Mouse (Mus musculus) T-helper 17 cell (primary cell): ENCODE measurements at regions not wholly inside any gene's neighbourhood (a gene's known extent, or its start where the extent isn't known, plus 50 kb on each side); places are given as distances from the start of the nearest gene placed in this dataset.

Experiments used
- in situ Hi-C, 2 experiments: fragments of 300-600 bp; cut with MboI, MseI; formaldehyde crosslinking; loops; 1 replicate in 1 of 2; 2 replicates in 1 of 2; pipeline ENCODE4 v1.15.1; 2025; ENCODE audit warnings: high pct_unique_total_duplicates in 2 of 2

DNA sequence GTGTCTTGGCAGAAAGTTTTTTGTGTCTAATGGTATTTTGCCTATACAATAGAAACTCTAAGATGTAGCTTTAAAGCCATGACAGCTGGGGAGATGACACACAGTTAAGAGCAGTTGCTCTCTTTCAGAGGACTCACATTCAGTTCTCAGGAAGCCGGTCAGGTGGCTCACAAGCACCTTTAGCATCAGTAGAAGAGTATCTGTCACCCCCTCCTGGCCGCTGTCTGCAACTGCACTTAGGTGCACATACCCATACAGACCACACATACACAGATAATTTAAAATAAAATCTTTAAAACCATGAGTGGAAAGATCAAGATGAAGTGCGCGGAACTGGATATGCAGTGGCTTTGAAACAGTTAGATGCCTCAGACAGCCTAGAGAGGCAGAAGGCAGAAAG, 178.3 kb upstream of the Chrm3 start:
- in situ Hi-C loops = loop anchor here (5.0 kb wide), 2 partner anchors 652 to 662 kb away; no protein-coding TSS in a partner anchor

DNA sequence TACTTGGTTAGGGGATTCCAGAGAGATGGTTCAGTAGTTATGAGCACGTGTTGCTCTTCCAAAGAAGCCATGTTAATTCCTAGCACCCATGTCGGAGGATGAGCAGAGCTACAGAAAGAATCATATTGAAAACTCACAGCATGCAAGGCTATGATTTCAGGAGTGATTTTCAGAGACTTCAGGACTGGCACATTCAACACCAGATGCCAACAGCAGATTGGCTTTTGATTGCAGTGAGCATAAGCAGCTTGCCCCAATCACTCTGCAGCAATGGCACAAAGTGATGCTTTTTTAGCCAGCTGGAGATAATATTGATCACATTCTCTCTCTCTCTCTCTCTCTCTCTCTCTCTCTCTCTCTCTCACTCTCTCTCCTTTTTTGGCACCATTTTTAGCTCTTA, 166.6 kb upstream of the Chrm3 start:
- in situ Hi-C loops = no loop called here

DNA sequence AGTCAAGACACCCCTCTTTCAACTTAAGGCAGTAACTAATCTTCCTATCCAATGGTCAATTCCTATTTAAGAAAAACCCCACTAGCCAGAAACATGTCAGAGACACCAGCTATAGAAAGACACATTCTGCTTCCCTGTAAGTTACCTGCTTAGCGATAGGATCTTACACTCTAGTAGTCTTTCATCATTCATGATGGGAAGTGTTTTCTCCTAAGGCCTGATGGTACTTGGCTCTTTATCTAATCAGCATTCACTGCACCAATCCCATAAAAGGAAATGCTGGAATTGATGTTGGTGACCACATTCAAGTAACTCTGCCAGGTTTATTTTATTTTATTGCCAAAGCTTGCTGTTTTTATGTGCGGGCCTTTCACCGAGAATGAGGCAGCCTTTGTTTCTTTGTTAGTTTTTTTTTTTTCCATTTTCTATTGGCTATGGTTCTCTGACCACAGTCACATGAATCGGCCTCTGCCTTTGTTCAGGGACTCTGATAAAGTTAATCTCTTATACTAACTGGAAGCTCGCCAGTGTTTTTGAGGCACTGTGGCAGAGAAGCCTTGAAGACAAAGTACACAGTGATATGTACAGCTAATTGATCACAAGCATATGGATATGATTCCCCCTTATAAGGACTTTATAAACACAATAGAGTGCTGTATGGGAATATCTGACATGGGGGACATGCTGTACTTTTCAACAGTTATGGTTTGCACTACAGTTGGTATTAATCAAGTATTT, 166.0 kb upstream of the Chrm3 start:
- in situ Hi-C loops = no loop called here

DNA sequence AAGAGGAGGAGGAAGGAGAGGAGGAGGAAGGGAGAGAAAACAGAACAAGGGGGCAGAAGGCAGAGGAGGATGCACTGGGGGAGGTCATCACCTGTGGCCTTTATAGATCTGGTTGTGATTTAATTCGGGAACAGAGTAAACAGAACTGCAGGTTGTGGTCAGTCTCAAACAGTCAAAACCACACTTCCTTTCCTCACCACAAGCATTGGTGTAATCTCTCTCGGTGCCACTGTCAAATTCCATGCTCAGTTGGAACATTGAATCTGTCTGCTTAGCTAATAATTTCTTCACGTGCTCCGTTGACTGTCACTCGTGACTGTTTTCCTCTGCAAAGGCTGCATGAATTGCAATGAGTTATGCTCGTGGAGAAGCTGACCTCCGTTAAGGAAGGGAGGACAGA, 143.6 kb upstream of the Chrm3 start:
- in situ Hi-C loops = no loop called here

DNA sequence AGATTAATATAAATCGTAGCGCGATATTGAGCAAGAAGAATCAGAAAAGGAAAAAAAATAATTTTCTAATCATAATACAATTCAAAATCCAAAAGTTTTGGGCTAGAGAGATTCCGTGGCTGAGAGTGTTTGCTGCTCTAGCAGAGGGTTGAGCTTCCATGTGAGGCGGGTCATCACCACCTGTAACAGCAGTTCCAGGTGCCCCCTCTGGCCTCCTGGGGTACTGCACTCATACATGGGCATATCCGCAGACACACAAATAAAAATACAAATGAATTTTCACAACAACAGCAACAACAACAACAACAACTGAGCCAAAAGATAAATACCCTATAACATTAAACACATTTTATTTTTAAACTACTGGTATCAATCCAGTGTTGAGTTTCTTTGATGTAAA, 94.7 kb upstream of the Chrm3 start:
- in situ Hi-C loops = no loop called here

DNA sequence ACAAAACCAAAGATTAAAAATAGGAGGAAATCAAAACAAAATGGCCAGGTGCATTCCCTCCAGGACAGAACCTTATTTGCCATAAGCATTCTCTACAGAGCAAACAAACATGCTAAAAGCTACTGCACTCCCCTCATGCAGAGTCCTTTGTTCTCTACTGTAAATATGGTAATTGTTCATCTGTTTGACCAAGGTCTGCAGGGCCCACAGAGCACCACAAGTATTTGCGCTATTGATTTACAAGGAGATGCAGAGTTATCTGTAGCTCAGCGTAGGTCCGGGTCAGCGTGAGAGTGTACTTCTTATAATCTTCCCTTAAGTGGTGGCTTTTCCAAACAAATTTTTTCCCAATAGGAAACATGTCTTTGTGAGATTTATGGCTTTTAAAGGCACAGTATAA, 94.0 kb upstream of the Chrm3 start:
- in situ Hi-C loops = no loop called here

DNA sequence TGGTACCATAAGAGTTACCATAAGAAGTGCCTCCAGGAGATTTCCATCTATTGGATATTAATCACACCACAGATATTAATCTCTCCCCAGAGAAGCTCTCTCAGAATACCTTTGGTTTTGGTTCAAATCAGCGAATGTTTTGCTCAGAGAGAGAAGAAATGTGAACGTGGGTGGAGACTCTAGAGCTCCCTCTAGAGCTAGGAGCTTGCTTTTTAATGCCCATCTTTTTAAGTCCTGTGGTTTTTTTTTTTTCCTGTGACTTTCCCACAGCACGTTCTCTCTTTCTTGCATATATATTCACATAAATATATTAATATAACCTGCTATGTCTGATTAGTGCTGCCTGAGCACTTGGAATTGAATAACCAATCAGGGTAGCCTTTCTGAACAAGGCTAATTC, 90.4 kb upstream of the Chrm3 start:
- in situ Hi-C loops = no loop called here

DNA sequence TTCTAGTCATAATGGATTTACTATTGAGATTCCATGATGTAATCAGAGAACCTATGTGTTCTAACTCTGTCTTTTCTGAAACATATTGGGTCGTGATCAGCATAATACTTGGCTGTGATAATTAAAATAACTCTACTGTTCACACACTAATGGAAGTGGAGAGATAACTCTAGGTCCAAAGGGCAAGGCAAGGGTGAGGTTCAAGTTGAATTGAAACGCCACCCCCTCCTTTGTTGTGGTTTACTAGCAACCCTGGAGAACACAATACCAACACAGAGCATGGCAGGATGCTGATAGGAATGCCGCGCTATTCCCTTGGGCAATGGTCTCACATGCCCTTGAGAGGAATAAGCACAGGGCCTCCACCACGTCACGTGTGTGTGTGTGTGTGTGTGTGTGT, 88.9 kb upstream of the Chrm3 start:
- in situ Hi-C loops = no loop called here

DNA sequence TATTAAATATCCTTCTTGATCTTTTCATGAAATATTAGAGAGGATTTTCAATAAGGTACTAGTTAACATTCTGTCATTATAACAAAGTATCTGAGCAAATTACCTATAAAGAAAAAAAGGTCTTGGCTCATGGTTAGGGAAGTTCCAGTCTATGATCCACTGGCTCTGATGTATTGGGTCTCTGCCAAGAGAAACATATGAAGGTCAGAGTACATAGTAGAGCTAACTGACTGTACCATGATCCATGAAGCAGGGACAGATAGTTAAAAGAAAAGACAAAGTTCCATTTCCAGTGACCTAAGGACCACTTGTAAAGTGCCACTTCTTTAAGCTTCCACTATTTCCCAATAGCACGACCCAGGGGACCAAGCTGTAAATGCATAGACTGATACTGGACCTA, 87.2 kb upstream of the Chrm3 start:
- in situ Hi-C loops = no loop called here

DNA sequence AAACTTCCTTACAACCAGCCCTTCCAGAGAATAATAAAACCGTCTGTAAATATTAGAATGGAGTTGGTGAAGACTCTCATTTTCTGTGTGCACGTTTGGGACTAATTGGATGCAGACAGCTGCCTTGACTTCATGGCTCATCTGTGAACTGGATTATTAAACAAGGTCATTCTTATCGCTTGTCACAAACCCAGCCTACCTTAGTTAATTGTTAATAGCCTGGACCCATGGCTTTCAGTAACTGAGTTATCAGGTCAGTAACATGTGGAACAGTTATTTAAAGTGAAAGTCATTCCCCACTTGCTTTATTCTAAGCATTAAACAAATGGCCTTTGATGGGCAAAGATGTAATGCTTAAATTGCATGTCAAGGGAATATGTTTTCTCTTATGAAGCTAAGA, 85.0 kb upstream of the Chrm3 start:
- in situ Hi-C loops = no loop called here
